Mouse (Mus musculus): Measurements from ENCODE around the gene Smug1.

GRCm38 (mm10) chr15:103155366-103156321 is 11.2 kb downstream of the Smug1 start:
- TF ChIP-seq CTCF (IDR thresholded peaks at IDR 0.05; ENCODE audit: low read depth) (no peak), EP300 (IDR thresholded peaks at IDR 0.05; ENCODE audit: low read depth) (no peak)
